Mouse (Mus musculus): Measurements from ENCODE around the gene Pex10.

Pex10 gene

GRCm38 (mm10) chr4:155066834-155067522 lies at the start of gene Pex10:
Pex10 (plus strand) TSS chr4:155067016.
- peak; percentile 99 for DNase-seq (ENCODE audit: low spot score)

- DNase-seq (ENCODE audit: low spot score) = no peak
Measured at GRCm38 (mm10) chr4:155017253-155017878, 49.5 kb upstream of the Pex10 start.

- DNase-seq (ENCODE audit: low spot score) = no peak
Measured at GRCm38 (mm10) chr4:155018066-155018465, 48.8 kb upstream of the Pex10 start.

GRCm38 (mm10) chr4:155018601-155019335 lies 48.0 kb upstream of the Pex10 start:
- DNase-seq (ENCODE audit: low spot score) = peak; percentile 83

GRCm38 (mm10) chr4:155019336-155019847 lies 47.4 kb upstream of the Pex10 start:
- DNase-seq (ENCODE audit: low spot score) = peak; percentile 54

- DNase-seq (ENCODE audit: low spot score) = no peak
Measured at GRCm38 (mm10) chr4:155020141-155020540, 46.7 kb upstream of the Pex10 start.

- DNase-seq (ENCODE audit: low spot score) = no peak
Measured at GRCm38 (mm10) chr4:155020813-155021212, 46.0 kb upstream of the Pex10 start.

- no peak for DNase-seq (ENCODE audit: low spot score)
Measured at GRCm38 (mm10) chr4:155022228-155022855, 44.5 kb upstream of the Pex10 start.

- no peak for DNase-seq (ENCODE audit: low spot score)
Measured at GRCm38 (mm10) chr4:155024170-155025010, 42.4 kb upstream of the Pex10 start.

- no peak for DNase-seq (ENCODE audit: low spot score)
Measured at GRCm38 (mm10) chr4:155033115-155033514, 33.7 kb upstream of the Pex10 start.

- DNase-seq (ENCODE audit: low spot score) = no peak
Measured at GRCm38 (mm10) chr4:155034202-155034601, 32.6 kb upstream of the Pex10 start.

- DNase-seq (ENCODE audit: low spot score) = no peak
Measured at GRCm38 (mm10) chr4:155034787-155035186, 32.0 kb upstream of the Pex10 start.

GRCm38 (mm10) chr4:155040197-155040596 lies 26.6 kb upstream of the Pex10 start:
- DNase-seq (ENCODE audit: low spot score) = peak; percentile 42

GRCm38 (mm10) chr4:155040696-155041095 lies 26.1 kb upstream of the Pex10 start:
- no peak for DNase-seq (ENCODE audit: low spot score)

- no peak for DNase-seq (ENCODE audit: low spot score)
Measured at GRCm38 (mm10) chr4:155042606-155043288, 24.1 kb upstream of the Pex10 start.

GRCm38 (mm10) chr4:155043289-155043625 lies 23.6 kb upstream of the Pex10 start:
- DNase-seq (ENCODE audit: low spot score) = no peak

- DNase-seq (ENCODE audit: low spot score) = no peak
Measured at GRCm38 (mm10) chr4:155046636-155047035, 20.2 kb upstream of the Pex10 start.

- no peak for DNase-seq (ENCODE audit: low spot score)
Measured at GRCm38 (mm10) chr4:155050116-155050515, 16.7 kb upstream of the Pex10 start.

- DNase-seq (ENCODE audit: low spot score) = no peak
Measured at GRCm38 (mm10) chr4:155056724-155057123, 10.1 kb upstream of the Pex10 start, which contains the start of gene Plch2. Plch2 (minus strand) TSS chr4:155056784.

GRCm38 (mm10) chr4:155058325-155058724 lies 8.5 kb upstream of the Pex10 start:
- DNase-seq (ENCODE audit: low spot score) = no peak

GRCm38 (mm10) chr4:155063895-155064294 lies 2.9 kb upstream of the Pex10 start:
- no peak for DNase-seq (ENCODE audit: low spot score)
